Mouse (Mus musculus): ENCODE results near the gene Fam178b.

Fam178b gene

GRCm38 (mm10) chr1:36682620-36683355, at the start of gene Fam178b:
Fam178b (minus strand) TSS chr1:36683183.
- DNase-seq (ENCODE audit: low spot score): no peak

- DNase-seq (ENCODE audit: low spot score): no peak
These were observed 41.1 kb upstream of the Fam178b start for GRCm38 (mm10) chr1:36724057-36724431.

- no peak for DNase-seq (ENCODE audit: low spot score)
These were observed 40.4 kb upstream of the Fam178b start for GRCm38 (mm10) chr1:36723146-36724056.

- no peak for DNase-seq (ENCODE audit: low spot score)
These were observed 35.8 kb upstream of the Fam178b start for GRCm38 (mm10) chr1:36718786-36719185.

GRCm38 (mm10) chr1:36714311-36714710, 31.3 kb upstream of the Fam178b start, which contains the start of gene Actr1b:
Actr1b (minus strand) TSS chr1:36714422.
- DNase-seq (ENCODE audit: low spot score): no peak

- no peak for DNase-seq (ENCODE audit: low spot score)
These were observed 28.1 kb upstream of the Fam178b start for GRCm38 (mm10) chr1:36711104-36711503.

- DNase-seq (ENCODE audit: low spot score): peak; percentile 96
These were observed 26.9 kb upstream of the Fam178b start, which contains the start of gene 4933424G06Rik for GRCm38 (mm10) chr1:36709854-36710280. 4933424G06Rik (plus strand) TSS chr1:36710149.

GRCm38 (mm10) chr1:36709055-36709853, 26.3 kb upstream of the Fam178b start:
- no peak for DNase-seq (ENCODE audit: low spot score)

GRCm38 (mm10) chr1:36708626-36709025, 25.6 kb upstream of the Fam178b start:
- no peak for DNase-seq (ENCODE audit: low spot score)

GRCm38 (mm10) chr1:36707797-36708196, 24.8 kb upstream of the Fam178b start:
- no peak for DNase-seq (ENCODE audit: low spot score)

GRCm38 (mm10) chr1:36707166-36707565, 24.2 kb upstream of the Fam178b start:
- DNase-seq (ENCODE audit: low spot score): no peak

- no peak for DNase-seq (ENCODE audit: low spot score)
These were observed 14.0 kb upstream of the Fam178b start for GRCm38 (mm10) chr1:36697030-36697429.

- DNase-seq (ENCODE audit: low spot score): no peak
These were observed 13.4 kb upstream of the Fam178b start for GRCm38 (mm10) chr1:36696411-36696810.

- DNase-seq (ENCODE audit: low spot score): no peak
These were observed 11.9 kb upstream of the Fam178b start for GRCm38 (mm10) chr1:36694871-36695270.

- peak; percentile 88 for DNase-seq (ENCODE audit: low spot score)
These were observed 8.5 kb upstream of the Fam178b start, which contains the start of gene Cox5b for GRCm38 (mm10) chr1:36691271-36692155. Cox5b (plus strand) TSS chr1:36691449.

GRCm38 (mm10) chr1:36690671-36691235, 7.8 kb upstream of the Fam178b start:
- DNase-seq (ENCODE audit: low spot score): no peak

- peak; percentile 42 for DNase-seq (ENCODE audit: low spot score)
These were observed 956 bp upstream of the Fam178b start for GRCm38 (mm10) chr1:36683810-36684467.

GRCm38 (mm10) chr1:36680893-36681292, 2.1 kb downstream of the Fam178b start:
- DNase-seq (ENCODE audit: low spot score): no peak

- DNase-seq (ENCODE audit: low spot score): no peak
These were observed 8.0 kb downstream of the Fam178b start for GRCm38 (mm10) chr1:36674936-36675335.

Measured in urinary bladder, postnatal 10 days (tissue).